Mouse (Mus musculus) forebrain, embryonic 12.5 days (tissue): ENCODE results near the gene Dhodh. TPM values are rescaled to one million over a fixed set of nuclear protein-coding genes. Genes with fewer than 3 reads are reported as not detected.
A peak's percentile ranks its signal among the peaks of the same experiment; 100 is the strongest.

ENCODE experiments used
- ATAC-seq: fragments of 200-750 bp; cut with Nextera tagmentation; 2 replicates; pipeline ENCODE4 v1.8.0; 2017; ENCODE audit warnings: moderate TSS enrichment; ENCODE audit not compliant: low FRiP score
- H3K27ac ChIP-seq: fragments of 300-500 bp; sonication (generic); 2 replicates; pipeline ENCODE4 v1.5.1; 2016; ENCODE audit warnings: mild to moderate bottlenecking
- H3K27me3 ChIP-seq: fragments of 300-500 bp; sonication (generic); 2 replicates; pipeline ENCODE4 v1.6.1; 2016; ENCODE audit warnings: mild to moderate bottlenecking
- H3K36me3 ChIP-seq: fragments of 300-500 bp; sonication (generic); replicated peaks from 2 replicates; pipeline ENCODE4 v1.6.1; 2016; ENCODE audit warnings: mild to moderate bottlenecking
- H3K4me1 ChIP-seq: fragments of 300-500 bp; sonication (generic); 2 replicates; pipeline ENCODE4 v1.6.1; 2016
- H3K4me2 ChIP-seq: fragments of 300-500 bp; sonication (generic); 2 replicates; pipeline ENCODE4 v1.6.1; 2016; ENCODE audit warnings: mild to moderate bottlenecking, moderate library complexity
- H3K4me3 ChIP-seq: fragments of 300-500 bp; sonication (generic); replicated peaks from 2 replicates; pipeline ENCODE4 v1.5.1; 2016; ENCODE audit warnings: mild to moderate bottlenecking
- H3K9ac ChIP-seq: fragments of 300-500 bp; sonication (generic); 2 replicates; pipeline ENCODE4 v1.6.1; 2016; ENCODE audit warnings: mild to moderate bottlenecking
- H3K9me3 ChIP-seq: fragments of 300-500 bp; sonication (generic); 2 replicates; pipeline ENCODE4 v1.6.1; 2016
- whole genome bisulfite sequencing: fragments of 180-500 bp; shearing (Covaris S2); methylation state at CpG from one replicate; pipeline ENCODE4 v1.1.7; 2016; 5-methylcytosine and 5-hydroxymethylcytosine counted together
- polyA plus RNA-seq: library from polyadenylated mRNA; unstranded; fragments of >200 nt; fragmentation: Nextera tagmentation; extraction: Ambion mirVana; gene quantifications from 2 replicates; pipeline ENCODE4 v1.2.1, GENCODE M21; 2016

Dhodh gene
- polyA plus RNA-seq, 1 experiment from 2014 or later, result 38.7 TPM

DNA sequence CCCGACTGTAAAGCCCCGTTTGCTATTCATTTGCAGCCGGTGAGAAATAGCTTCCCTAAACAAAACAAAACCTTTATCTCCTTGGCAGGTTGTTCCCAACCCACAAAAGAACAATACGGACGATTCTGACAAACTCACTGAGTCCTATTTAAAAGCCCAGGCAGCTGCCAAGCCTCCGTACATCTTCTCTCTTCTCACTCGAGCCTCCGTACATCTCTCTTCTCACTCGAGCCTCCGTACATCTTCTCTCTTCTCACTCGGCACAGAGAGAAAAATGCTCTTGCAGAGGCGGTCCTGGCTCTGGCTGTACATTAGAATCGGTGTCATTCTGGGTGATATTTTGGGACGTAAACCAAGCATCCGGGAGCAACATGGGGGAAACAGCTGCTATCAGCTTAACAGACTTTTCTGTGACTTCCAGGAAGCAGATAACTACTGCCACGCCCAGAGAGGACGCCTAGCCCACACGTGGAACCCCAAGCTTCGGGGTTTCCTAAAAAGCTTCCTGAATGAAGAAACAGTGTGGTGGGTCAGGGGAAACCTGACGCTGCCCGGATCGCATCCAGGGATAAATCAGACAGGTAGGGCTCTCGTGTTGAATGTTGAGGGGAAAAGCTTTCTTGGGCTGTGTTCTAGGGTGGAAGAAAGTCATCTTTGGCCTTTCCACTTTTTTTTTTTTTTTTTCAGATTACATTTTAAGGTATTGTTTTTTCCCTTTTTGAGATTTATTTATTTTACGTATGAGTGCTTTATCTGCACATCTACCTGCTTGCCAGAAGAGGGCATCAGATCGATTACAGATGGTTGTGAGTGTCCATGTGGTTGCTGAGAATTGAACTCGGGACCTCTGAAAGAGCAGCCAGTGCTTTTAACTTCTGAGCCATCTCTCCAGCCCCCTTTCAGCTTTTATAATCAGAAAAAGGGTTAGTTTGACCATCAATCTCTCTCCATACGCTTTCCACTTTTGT is 6.1 kb upstream of the Dhodh start, which contains the start of gene Pkd1l3:
TSS of gene Pkd1l3 (plus strand) at position 275 of the 968 bp plus-strand sequence.
- H3K9ac ChIP-seq, result no peak within 1 kb of the TSS
- no peak within 1 kb of the TSS for H3K4me3 ChIP-seq
- WGBS, result 66% methylated on average over 27 of the region's 27 CpGs
- no peaks in the 10 kb centered on the region for H3K36me3 ChIP-seq
- no peaks in the 10 kb centered on the region for H3K9me3 ChIP-seq
- no peaks in the 10 kb centered on the region for H3K4me1 ChIP-seq
- no peak within 1 kb of the TSS for H3K4me2 ChIP-seq
- peaks cover 4% of the 10 kb centered on the region; the same call in 1 of the 2 replicates for H3K27me3 ChIP-seq
- no peak for ATAC-seq
- no peak within 1 kb of the TSS for H3K27ac ChIP-seq

GRCm38 (mm10) chr8:109609153-109609502 is 655 bp upstream of the Dhodh start:
- H3K4me1 ChIP-seq, result peaks cover 11% of the 10 kb centered on the region
- WGBS, result 24% methylated on average over 5 of the region's 5 CpGs
- H3K4me2 ChIP-seq, result peak overlapping the region; percentile 70
- peak overlapping the region; percentile 72 for H3K9ac ChIP-seq
- H3K4me3 ChIP-seq, result peak overlapping the region; percentile 61
- no peak for ATAC-seq
- H3K27me3 ChIP-seq, result peaks cover 4% of the 10 kb centered on the region; the same call in 1 of the 2 replicates
- H3K27ac ChIP-seq, result peak overlapping the region; percentile 98
- peaks cover 13% of the 10 kb centered on the region for H3K36me3 ChIP-seq
- H3K9me3 ChIP-seq, result no peaks in the 10 kb centered on the region

GRCm38 (mm10) chr8:109607650-109608049 is 823 bp downstream of the Dhodh start:
- H3K9me3 ChIP-seq, result no peaks in the 10 kb centered on the region
- 0 out of 2 replicates have a peak, but pooled peaks cover 4% of the 10 kb centered on the region for H3K27me3 ChIP-seq
- peaks cover 11% of the 10 kb centered on the region for H3K4me1 ChIP-seq
- WGBS, result 17% methylated on average over 12 of the region's 12 CpGs
- peaks cover 28% of the 10 kb centered on the region for H3K36me3 ChIP-seq
- peak overlapping the region; percentile 72 for H3K9ac ChIP-seq
- no peak overlapping the region; the same call in 1 of the 2 replicates for H3K27ac ChIP-seq
- no peak for ATAC-seq
- peak overlapping the region; percentile 61 for H3K4me3 ChIP-seq
- H3K4me2 ChIP-seq, result peak overlapping the region; percentile 70

DNA sequence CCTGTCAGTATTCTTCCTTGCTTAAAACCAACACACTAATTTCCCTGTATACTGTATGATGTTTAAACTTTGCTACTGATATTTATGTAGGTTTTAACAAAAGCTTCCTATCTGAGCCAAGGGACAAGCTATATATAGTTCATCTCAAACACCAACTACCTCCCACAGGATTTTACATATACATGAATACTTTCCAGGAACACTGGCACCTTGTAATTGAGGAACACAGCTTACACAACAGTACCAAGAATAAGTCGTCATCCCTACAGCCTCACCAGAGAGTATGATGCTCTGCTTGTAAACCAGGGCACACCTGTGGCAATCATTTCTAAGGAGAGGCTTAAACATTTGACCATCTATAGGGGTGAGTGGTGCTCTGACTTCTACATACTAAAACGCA is 1.7 kb downstream of the Dhodh start:
- Histone ChIP-seq H3K9me3 (no peaks in the 10 kb centered on the region), H3K36me3 (peaks cover 35% of the 10 kb centered on the region), H3K4me3 (no peak overlapping the region), H3K27me3 (0 out of 2 replicates have a peak, but pooled peaks cover 4% of the 10 kb centered on the region), H3K27ac (no peak overlapping the region), H3K9ac (no peak overlapping the region), H3K4me2 (no peak overlapping the region), H3K4me1 (peaks cover 11% of the 10 kb centered on the region)
- WGBS, result 82% methylated on average over 2 of the region's 2 CpGs
- no peak for ATAC-seq

DNA sequence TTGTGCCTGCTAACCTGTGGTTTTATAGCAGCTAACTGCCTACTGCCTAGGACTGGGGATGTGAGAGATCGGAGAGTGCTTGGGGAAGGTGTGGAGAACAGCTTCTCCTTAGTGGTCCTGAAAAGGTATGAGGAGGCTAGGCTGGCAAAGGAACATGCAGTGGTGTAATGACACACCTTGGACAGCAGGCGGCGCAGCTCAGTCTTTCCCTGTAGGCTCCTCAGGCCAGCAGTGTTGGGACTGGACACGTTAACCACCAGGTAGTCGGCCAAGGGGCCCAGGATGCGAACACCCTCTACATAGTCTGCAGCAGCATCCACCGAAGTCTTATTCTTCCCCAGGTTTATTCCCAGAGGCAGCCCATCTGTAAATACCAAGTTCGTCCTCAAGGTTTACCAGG is 12.6 kb downstream of the Dhodh start:
- WGBS, result 47% methylated on average over 8 of the region's 8 CpGs
- Histone ChIP-seq H3K9me3 (no peaks in the 10 kb centered on the region), H3K27me3 (no peaks in the 10 kb centered on the region), H3K9ac (no peak overlapping the region), H3K27ac (no peak overlapping the region), H3K4me2 (no peak overlapping the region), H3K4me1 (no peaks in the 10 kb centered on the region), H3K4me3 (no peak overlapping the region), H3K36me3 (peaks cover 50% of the 10 kb centered on the region)
- ATAC-seq, result no peak

GRCm38 (mm10) chr8:109593117-109593788 is 15.2 kb downstream of the Dhodh start:
- Histone ChIP-seq H3K4me1 (no peaks in the 10 kb centered on the region), H3K4me2 (no peak overlapping the region), H3K4me3 (no peak overlapping the region), H3K36me3 (peaks cover 43% of the 10 kb centered on the region), H3K27ac (no peak overlapping the region), H3K9ac (no peak overlapping the region), H3K27me3 (no peaks in the 10 kb centered on the region), H3K9me3 (no peaks in the 10 kb centered on the region)
- WGBS, result 82% methylated on average over 6 of the region's 6 CpGs
- no peak for ATAC-seq

- Histone ChIP-seq H3K36me3 (peaks cover 43% of the 10 kb centered on the region), H3K9me3 (no peaks in the 10 kb centered on the region), H3K4me3 (no peak overlapping the region), H3K9ac (no peak overlapping the region), H3K4me1 (no peaks in the 10 kb centered on the region), H3K27ac (no peak overlapping the region), H3K4me2 (no peak overlapping the region), H3K27me3 (no peaks in the 10 kb centered on the region)
- WGBS, result 93% methylated on average over 5 of the region's 5 CpGs
- ATAC-seq, result no peak
Measured at GRCm38 (mm10) chr8:109592164-109592563, 16.3 kb downstream of the Dhodh start.

- Histone ChIP-seq H3K9me3 (no peaks in the 10 kb centered on the region), H3K27me3 (no peaks in the 10 kb centered on the region), H3K27ac (no peak overlapping the region), H3K4me2 (no peak overlapping the region), H3K36me3 (peaks cover 39% of the 10 kb centered on the region), H3K9ac (no peak overlapping the region), H3K4me1 (no peaks in the 10 kb centered on the region), H3K4me3 (no peak overlapping the region)
- ATAC-seq, result no peak
- 90% methylated on average over 3 of the region's 3 CpGs for WGBS
Measured at GRCm38 (mm10) chr8:109591367-109591766, 17.1 kb downstream of the Dhodh start.

DNA sequence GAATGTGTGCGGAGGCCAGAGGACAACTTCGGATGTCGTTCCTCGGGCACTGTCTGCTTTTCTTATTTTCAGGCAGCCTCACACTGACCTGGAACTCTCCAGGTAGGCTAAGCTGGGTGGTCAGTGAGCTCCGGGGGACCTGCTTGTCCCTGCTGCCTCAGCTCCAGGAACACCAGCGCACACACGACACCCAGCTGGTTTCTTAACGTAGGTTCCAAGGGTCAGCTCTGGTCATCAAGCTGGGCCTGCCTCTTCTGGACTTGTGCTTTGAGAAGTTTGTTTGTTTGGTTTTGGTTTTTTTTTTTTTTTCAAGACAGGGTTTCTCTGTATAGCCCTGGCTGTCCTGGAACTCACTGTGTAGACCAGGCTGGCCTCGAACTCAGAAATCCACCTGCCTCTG is 17.6 kb downstream of the Dhodh start:
- no peak for ATAC-seq
- Histone ChIP-seq H3K9ac (no peak overlapping the region), H3K9me3 (no peaks in the 10 kb centered on the region), H3K27ac (no peak overlapping the region), H3K4me1 (no peaks in the 10 kb centered on the region), H3K36me3 (peaks cover 39% of the 10 kb centered on the region), H3K27me3 (no peaks in the 10 kb centered on the region), H3K4me2 (no peak overlapping the region), H3K4me3 (no peak overlapping the region)
- WGBS, result 90% methylated on average over 9 of the region's 9 CpGs

GRCm38 (mm10) chr8:109586972-109587504 is 21.4 kb downstream of the Dhodh start:
- H3K9ac ChIP-seq, result no peak overlapping the region
- H3K4me2 ChIP-seq, result no peak overlapping the region
- H3K4me1 ChIP-seq, result no peaks in the 10 kb centered on the region
- H3K4me3 ChIP-seq, result no peak overlapping the region
- H3K27me3 ChIP-seq, result no peaks in the 10 kb centered on the region
- H3K27ac ChIP-seq, result no peak overlapping the region
- WGBS, result 70% methylated on average over 7 of the region's 7 CpGs
- H3K36me3 ChIP-seq, result peaks cover 7% of the 10 kb centered on the region
- no peak for ATAC-seq
- no peaks in the 10 kb centered on the region for H3K9me3 ChIP-seq

GRCm38 (mm10) chr8:109585652-109586051 is 22.8 kb downstream of the Dhodh start:
- H3K27ac ChIP-seq, result no peak overlapping the region
- no peak for ATAC-seq
- no peaks in the 10 kb centered on the region for H3K9me3 ChIP-seq
- no peak overlapping the region for H3K4me3 ChIP-seq
- no peaks in the 10 kb centered on the region for H3K36me3 ChIP-seq
- no peaks in the 10 kb centered on the region for H3K27me3 ChIP-seq
- H3K4me2 ChIP-seq, result no peak overlapping the region
- H3K9ac ChIP-seq, result no peak overlapping the region
- H3K4me1 ChIP-seq, result no peaks in the 10 kb centered on the region

- H3K9ac ChIP-seq, result no peak overlapping the region
- no peak overlapping the region for H3K4me2 ChIP-seq
- no peak overlapping the region for H3K4me3 ChIP-seq
- 85% methylated on average over 3 of the region's 3 CpGs for WGBS
- H3K9me3 ChIP-seq, result no peaks in the 10 kb centered on the region
- no peaks in the 10 kb centered on the region for H3K4me1 ChIP-seq
- no peaks in the 10 kb centered on the region; the same call in 1 of the 2 replicates for H3K27me3 ChIP-seq
- ATAC-seq, result no peak
- H3K27ac ChIP-seq, result no peak overlapping the region
- no peaks in the 10 kb centered on the region for H3K36me3 ChIP-seq
Measured at GRCm38 (mm10) chr8:109584830-109585229, 23.6 kb downstream of the Dhodh start.
